Mouse (Mus musculus): ENCODE data around the gene Pcsk1n. TPM values are rescaled to one million over a fixed set of nuclear protein-coding genes. Genes with fewer than 3 reads are reported as not detected.
"Not testable (repeated sequence)": the region's sequence is repeated elsewhere in the genome, so short reads cannot be mapped to it uniquely, and the experiment has no call there.

The Pcsk1n gene
- polyA plus RNA-seq, 1 experiment from 2014 or later = 0.17 TPM

DNA sequence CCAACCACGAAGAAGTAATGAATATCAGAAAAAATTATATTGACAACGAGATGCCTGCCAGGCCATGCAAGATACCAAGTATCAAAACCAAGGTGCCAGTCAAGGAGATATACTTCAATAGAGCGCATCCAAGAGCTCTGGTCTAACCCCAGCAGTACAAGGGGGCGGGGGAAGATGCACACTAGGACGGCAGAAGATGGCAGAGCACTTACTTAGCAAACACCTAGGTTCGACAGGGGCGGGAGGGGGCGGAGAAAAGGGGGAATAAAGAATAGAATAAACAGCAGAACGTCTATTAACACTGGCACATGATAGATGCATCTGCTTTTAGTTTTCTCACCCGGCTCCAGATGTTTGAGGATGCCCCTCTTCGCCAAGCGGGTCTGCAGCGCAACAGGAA is 21.4 kb upstream of the Pcsk1n start:
- Histone ChIP-seq H3K9me3 (ENCODE audit: low read length) (no peaks in the 10 kb centered on the region), H3K27me3 (replicated peaks; ENCODE audit: insufficient read depth, low read length) (no peaks in the 10 kb centered on the region), H3K4me3 (ENCODE audit: low read depth, low read length) (peak overlapping the region; percentile 54), H3K4me1 (ENCODE audit: insufficient read depth, low read depth, low read length) (no peaks in the 10 kb centered on the region), H3K27ac (ENCODE audit: low read length) (no peak overlapping the region), H3K4me2 (replicated peaks; ENCODE audit: low read depth, low read length) (peak overlapping the region; percentile 50), H3K9ac (replicated peaks; ENCODE audit: low read depth) (no peak overlapping the region), H3K36me3 (ENCODE audit: insufficient read depth, low read length) (no peaks in the 10 kb centered on the region)
- no peak for ATAC-seq
- no peak for DNase-seq (ENCODE audit: low spot score)
- WGBS = 16% methylated on average over 12 of the region's 13 CpGs
- no peak for TF ChIP-seq EP300 (IDR thresholded peaks at IDR 0.05)
- no peak for TF ChIP-seq CTCF (IDR thresholded peaks at IDR 0.05)

DNA sequence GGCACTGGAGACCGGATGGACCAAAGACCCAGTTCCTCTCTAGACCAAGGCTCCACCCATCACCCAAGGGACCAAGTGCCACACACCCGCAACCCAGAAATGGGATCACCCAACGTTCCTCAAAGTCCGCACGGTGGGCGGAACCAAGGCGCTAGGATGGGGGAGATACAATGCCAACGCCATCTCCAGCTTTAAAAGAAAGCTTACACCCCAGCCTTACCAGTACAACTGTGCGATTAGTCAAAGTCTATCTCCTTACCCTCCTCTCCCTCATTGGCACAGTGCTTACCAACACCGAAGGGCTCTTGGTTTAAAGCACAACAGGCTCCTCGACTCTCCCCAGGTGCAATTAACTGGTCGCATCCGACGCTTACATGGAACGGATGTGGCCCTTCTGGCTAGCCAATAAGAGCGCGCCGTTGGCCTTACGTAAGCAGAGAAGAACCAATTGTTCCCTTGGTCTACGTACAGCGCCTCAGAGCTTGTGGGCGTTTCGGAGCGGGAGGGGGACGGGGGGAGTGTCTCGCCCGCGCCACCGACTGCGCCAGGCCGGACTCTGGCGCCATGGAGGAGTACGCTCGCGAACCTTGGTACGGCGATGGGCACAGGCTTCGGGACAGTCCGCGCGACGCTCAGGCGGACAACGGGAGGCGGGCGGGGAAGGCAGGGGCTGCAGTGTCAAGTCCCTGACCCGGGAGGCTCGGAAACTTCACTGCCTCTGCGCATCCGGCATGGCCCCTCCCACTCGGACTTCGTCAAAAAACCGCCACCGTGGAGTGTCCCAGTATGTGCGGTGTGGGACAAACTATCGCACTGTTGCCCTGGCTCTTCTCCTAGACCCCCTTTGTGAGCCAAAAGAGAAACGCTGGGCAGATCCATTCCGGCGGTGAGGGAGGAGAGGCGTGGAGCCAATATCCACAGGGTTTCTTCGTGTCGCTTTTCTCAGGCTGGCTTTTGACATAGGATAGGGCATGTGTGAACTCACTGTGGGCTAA is 20.4 kb upstream of the Pcsk1n start, which contains the start of the genes Pqbp1 and Timm17b:
Pqbp1 (minus strand) TSS at position 390 of the 995 bp plus-strand sequence.
Timm17b (plus strand) TSS at position 478 of the 995 bp plus-strand sequence.
- peak within 1 kb of the TSS; percentile 85 for H3K27ac ChIP-seq (ENCODE audit: low read length)

DNA sequence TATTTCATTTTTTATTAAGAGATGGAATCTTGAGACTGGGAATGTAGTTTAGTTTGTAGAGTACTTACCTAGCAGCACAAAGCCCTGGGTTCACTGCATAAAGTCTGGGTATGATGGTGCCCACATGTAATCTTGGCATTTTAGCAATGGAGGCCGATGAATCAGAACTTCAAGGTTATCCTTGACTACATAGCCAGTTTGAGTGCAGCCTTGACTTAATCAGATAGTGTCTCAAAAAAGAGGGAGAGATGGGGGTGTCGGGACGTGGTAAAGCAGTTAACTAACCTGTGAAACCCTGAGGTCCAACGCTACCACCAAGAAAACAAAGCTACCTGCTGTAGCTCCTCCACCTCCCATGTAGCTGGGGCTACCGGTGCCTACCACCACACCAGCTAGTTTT is 15.2 kb upstream of the Pcsk1n start:
- Histone ChIP-seq H3K4me3 (ENCODE audit: low read depth, low read length) (no peak overlapping the region), H3K27ac (ENCODE audit: low read length) (no peak overlapping the region), H3K27me3 (replicated peaks; ENCODE audit: insufficient read depth, low read length) (no peaks in the 10 kb centered on the region), H3K9ac (replicated peaks; ENCODE audit: low read depth) (no peak overlapping the region), H3K9me3 (ENCODE audit: low read length) (no peaks in the 10 kb centered on the region), H3K36me3 (ENCODE audit: insufficient read depth, low read length) (no peaks in the 10 kb centered on the region), H3K4me1 (ENCODE audit: insufficient read depth, low read depth, low read length) (no peaks in the 10 kb centered on the region), H3K4me2 (replicated peaks; ENCODE audit: low read depth, low read length) (no peak overlapping the region)
- ATAC-seq (no peak), DNase-seq (ENCODE audit: low spot score) (no peak)
- TF ChIP-seq EP300 (IDR thresholded peaks at IDR 0.05) (no peak), CTCF (IDR thresholded peaks at IDR 0.05) (no peak)
- WGBS = 89% methylated on average over 5 of the region's 5 CpGs

More for the DNA sequence above, 20.4 kb upstream of the Pcsk1n start, which contains the start of the genes Pqbp1 and Timm17b:
- DNase-seq (ENCODE audit: low spot score) = peak; percentile 95
- WGBS = 12% methylated on average over 61 of the region's 62 CpGs
- Histone ChIP-seq H3K9ac (replicated peaks; ENCODE audit: low read depth) (peak within 1 kb of the TSS; percentile 39), H3K36me3 (ENCODE audit: insufficient read depth, low read length) (no peaks in the 10 kb centered on the region), H3K4me2 (replicated peaks; ENCODE audit: low read depth, low read length) (peak within 1 kb of the TSS; percentile 50), H3K9me3 (ENCODE audit: low read length) (no peaks in the 10 kb centered on the region), H3K4me3 (ENCODE audit: low read depth, low read length) (peak within 1 kb of the TSS; percentile 54), H3K4me1 (ENCODE audit: insufficient read depth, low read depth, low read length) (no peaks in the 10 kb centered on the region), H3K27me3 (replicated peaks; ENCODE audit: insufficient read depth, low read length) (no peaks in the 10 kb centered on the region)
- ATAC-seq = peak; percentile 99
- no peak for TF ChIP-seq CTCF (IDR thresholded peaks at IDR 0.05)
- peak; percentile 57 for TF ChIP-seq EP300 (IDR thresholded peaks at IDR 0.05)

DNA sequence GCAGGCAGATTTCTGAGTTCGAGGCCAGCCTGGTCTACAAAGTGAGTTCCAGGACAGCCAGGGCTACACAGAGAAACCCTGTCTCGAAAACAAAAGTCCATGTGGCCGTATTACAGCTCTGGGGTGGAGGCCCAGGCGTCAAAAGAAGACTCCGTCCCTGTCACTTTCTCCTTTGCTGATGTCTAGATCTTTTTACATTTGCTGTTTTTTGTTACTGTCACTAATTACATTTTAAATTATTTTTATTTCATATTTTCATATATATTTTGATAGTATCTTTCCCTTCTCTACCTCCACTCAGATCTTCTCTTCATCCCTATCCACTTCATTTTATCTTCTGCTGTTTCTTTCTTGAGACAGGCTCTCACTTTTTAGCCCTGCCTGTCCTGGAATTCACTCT is 11.9 kb upstream of the Pcsk1n start, which contains the start of gene Gm10491:
Gm10491 (minus strand) TSS at position 101 of the 400 bp plus-strand sequence.
- ATAC-seq (no peak), DNase-seq (ENCODE audit: low spot score) (no peak)
- Histone ChIP-seq H3K4me2 (replicated peaks; ENCODE audit: low read depth, low read length) (no peak within 1 kb of the TSS), H3K36me3 (ENCODE audit: insufficient read depth, low read length) (no peaks in the 10 kb centered on the region), H3K27ac (ENCODE audit: low read length) (no peak within 1 kb of the TSS), H3K4me3 (ENCODE audit: low read depth, low read length) (no peak within 1 kb of the TSS), H3K9me3 (ENCODE audit: low read length) (no peaks in the 10 kb centered on the region), H3K27me3 (replicated peaks; ENCODE audit: insufficient read depth, low read length) (no peaks in the 10 kb centered on the region), H3K9ac (replicated peaks; ENCODE audit: low read depth) (no peak within 1 kb of the TSS), H3K4me1 (ENCODE audit: insufficient read depth, low read depth, low read length) (no peaks in the 10 kb centered on the region)
- TF ChIP-seq CTCF (IDR thresholded peaks at IDR 0.05) (no peak), EP300 (IDR thresholded peaks at IDR 0.05) (no peak)
- WGBS = 89% methylated on average over 5 of the region's 5 CpGs

DNA sequence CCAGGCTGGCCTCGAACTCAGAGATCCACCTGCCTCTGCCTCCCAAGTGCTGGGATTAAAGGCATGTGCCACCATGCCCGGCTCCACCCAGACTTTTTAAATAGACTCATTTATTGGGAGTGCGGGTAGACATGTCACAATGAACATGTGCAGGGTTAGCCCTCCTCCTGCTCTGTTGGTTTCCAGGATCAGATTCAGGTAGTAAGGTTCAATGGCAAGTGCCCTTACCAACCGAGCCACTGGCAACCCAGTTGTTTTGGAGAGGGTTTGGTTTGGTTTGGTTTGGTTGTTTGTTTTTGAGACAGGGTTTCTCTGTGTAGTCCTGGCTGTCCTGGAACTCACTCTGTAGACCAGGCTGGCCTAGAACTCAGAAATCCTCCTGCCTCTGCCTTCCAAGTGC is 10.4 kb upstream of the Pcsk1n start, which contains the start of gene Gm10490:
Gm10490 (plus strand) TSS at position 301 of the 400 bp plus-strand sequence.
- WGBS = 84% methylated on average over 3 of the region's 4 CpGs
- ATAC-seq = not testable (repeated sequence)

DNA sequence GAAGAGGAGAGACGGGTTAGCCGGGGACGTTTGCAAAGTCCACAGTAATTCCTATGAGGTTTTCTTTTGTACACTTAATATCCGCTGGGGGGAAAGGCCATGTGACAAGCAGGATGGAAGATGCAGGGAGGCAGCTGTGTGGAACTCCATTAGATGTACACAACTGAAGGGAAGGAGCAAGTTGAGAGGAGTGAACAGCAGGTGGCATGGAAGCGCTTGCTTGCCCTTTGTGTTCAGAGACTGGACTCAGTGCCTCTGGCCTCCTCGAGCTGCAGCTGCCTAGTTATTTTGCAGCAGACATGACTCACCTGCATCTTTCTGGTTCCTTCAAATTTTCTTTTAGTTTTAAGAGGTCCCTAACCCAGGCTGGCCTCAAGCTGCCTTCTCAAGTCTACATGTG is 9.1 kb upstream of the Pcsk1n start:
- no peaks in the 10 kb centered on the region for H3K27me3 ChIP-seq (replicated peaks; ENCODE audit: insufficient read depth, low read length)
- H3K4me1 ChIP-seq (ENCODE audit: insufficient read depth, low read depth, low read length) = no peaks in the 10 kb centered on the region
- H3K9me3 ChIP-seq (ENCODE audit: low read length) = no peaks in the 10 kb centered on the region
- TF ChIP-seq CTCF (IDR thresholded peaks at IDR 0.05) (no peak), EP300 (IDR thresholded peaks at IDR 0.05) (no peak)
- 59% methylated on average over 5 of the region's 6 CpGs for WGBS
- no peaks in the 10 kb centered on the region for H3K36me3 ChIP-seq (ENCODE audit: insufficient read depth, low read length)
- DNase-seq (ENCODE audit: low spot score) (no peak), ATAC-seq (no peak)
- no peak overlapping the region for H3K4me2 ChIP-seq (replicated peaks; ENCODE audit: low read depth, low read length)
- H3K27ac ChIP-seq (ENCODE audit: low read length) = no peak overlapping the region
- no peak overlapping the region for H3K9ac ChIP-seq (replicated peaks; ENCODE audit: low read depth)
- H3K4me3 ChIP-seq (ENCODE audit: low read depth, low read length) = no peak overlapping the region

More for the DNA sequence above, 10.4 kb upstream of the Pcsk1n start, which contains the start of gene Gm10490:
- not testable (repeated sequence) for H3K4me2 ChIP-seq (replicated peaks; ENCODE audit: low read depth, low read length); H3K27me3 ChIP-seq (replicated peaks; ENCODE audit: insufficient read depth, low read length); H3K4me1 ChIP-seq (ENCODE audit: insufficient read depth, low read depth, low read length); H3K27ac ChIP-seq (ENCODE audit: low read length); H3K9me3 ChIP-seq (ENCODE audit: low read length); H3K4me3 ChIP-seq (ENCODE audit: low read depth, low read length); DNase-seq (ENCODE audit: low spot score); H3K36me3 ChIP-seq (ENCODE audit: insufficient read depth, low read length); H3K9ac ChIP-seq (replicated peaks; ENCODE audit: low read depth)
